Mouse (Mus musculus) neural tube, postnatal 0 days (tissue): ENCODE measurements around the gene Ccl21a. TPM values are rescaled to one million over a fixed set of nuclear protein-coding genes. Genes with fewer than 3 reads are reported as not detected.

ENCODE experiments used
- polyA plus RNA-seq: library from polyadenylated mRNA; unstranded; fragments of >200 nt; fragmentation: Nextera tagmentation; extraction: Ambion mirVana; gene quantifications from 2 replicates; pipeline ENCODE4 v1.2.1, GENCODE M21; 2015

The Ccl21a gene
- 0.65 and 0.81 TPM in 2 replicates for polyA plus RNA-seq

GRCm38 (mm10) chr4:42773893-42774292 lies at the start of gene Ccl21a:
Ccl21a (minus strand) TSS chr4:42773993.

DNA sequence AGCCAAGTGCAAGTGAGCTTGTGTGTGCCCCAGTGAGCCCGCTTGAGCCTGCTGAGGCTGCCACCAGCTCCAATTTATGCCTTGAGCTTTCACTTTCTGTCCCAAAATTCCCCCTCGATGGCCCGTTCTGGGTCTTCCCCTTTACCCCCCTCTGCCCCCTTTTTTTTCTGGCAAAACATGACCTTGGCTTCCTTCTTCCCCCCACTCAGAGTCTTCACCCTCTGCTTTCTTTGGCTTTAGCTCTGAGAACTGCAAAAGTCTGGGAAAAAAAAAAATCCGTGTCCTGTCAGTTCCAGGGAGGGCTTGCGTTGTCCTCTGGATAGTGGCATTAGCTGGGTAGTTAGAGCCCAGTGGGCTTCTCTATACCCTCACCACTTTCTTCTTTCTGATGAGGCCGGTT lies 17.3 kb downstream of the Ccl21a start, which contains the start of gene Ccl19:
TSS of gene Ccl19 (minus strand) at position 101 of the 400 bp plus-strand sequence.

DNA sequence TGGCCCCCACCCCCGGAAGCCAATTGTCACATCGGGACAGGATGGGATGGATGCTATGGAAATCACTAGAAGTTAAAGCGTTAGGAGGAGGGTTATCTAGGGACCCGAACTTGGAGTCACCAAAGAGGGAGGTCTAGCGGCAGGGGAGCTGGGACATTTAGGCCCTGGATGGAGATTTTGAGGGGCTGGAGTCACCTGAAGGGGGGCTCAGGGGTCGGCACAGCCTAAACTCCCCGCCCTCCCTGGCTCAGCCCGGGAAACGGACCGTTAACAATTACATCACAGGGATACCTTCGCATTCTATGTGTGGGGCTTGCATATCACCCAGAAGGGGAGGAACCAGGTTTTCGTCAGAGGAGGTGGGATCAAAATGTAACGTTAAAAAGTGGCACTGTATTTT lies 38.5 kb downstream of the Ccl21a start, which contains the start of gene 4930578G10Rik:
TSS of gene 4930578G10Rik (plus strand) at position 301 of the 400 bp plus-strand sequence.

Other genes with a start within 250 kb of the Ccl21a start
- not detected in 2 replicates for gene Fam205a2, start 245.8 kb downstream of the Ccl21a start, polyA plus RNA-seq
- gene Gm10591, start 161.8 kb downstream of the Ccl21a start, polyA plus RNA-seq = not detected in 2 replicates
- 0.75 and 1.4 TPM in 2 replicates for gene Gm2564, start 144.3 kb downstream of the Ccl21a start, polyA plus RNA-seq
- gene Ccl27b, start 118.7 kb downstream of the Ccl21a start, polyA plus RNA-seq = not detected in 2 replicates
- not detected in 2 replicates for gene Il11ra2, start 112.1 kb downstream of the Ccl21a start, polyA plus RNA-seq
- gene 4930578G10Rik, start 38.4 kb downstream of the Ccl21a start, polyA plus RNA-seq = 0.48 and 1.2 TPM in 2 replicates
- 0.49 and 0.62 TPM in 2 replicates for gene Ccl19, start 17.4 kb downstream of the Ccl21a start, polyA plus RNA-seq
- gene Fam205a1, start 79.9 kb upstream of the Ccl21a start, polyA plus RNA-seq = 0.28 TPM in 1 of 2 replicates, not detected in the other
- gene Gm12394, start 82.8 kb upstream of the Ccl21a start, polyA plus RNA-seq = 0.46 and 0.48 TPM in 2 replicates
- 4.9 and 5.1 TPM in 2 replicates for gene Fam205c, start 100.2 kb upstream of the Ccl21a start, polyA plus RNA-seq
- gene Phf24, start 142.7 kb upstream of the Ccl21a start, polyA plus RNA-seq = 45.8 and 51.0 TPM in 2 replicates
- gene Dnajb5, start 175.8 kb upstream of the Ccl21a start, polyA plus RNA-seq = 34.5 and 36.2 TPM in 2 replicates
- gene 1700022I11Rik, start 195.6 kb upstream of the Ccl21a start, polyA plus RNA-seq = 0.26 and 0.31 TPM in 2 replicates
- gene Vcp, start 226.5 kb upstream of the Ccl21a start, polyA plus RNA-seq = 393 and 394 TPM in 2 replicates
- gene Fancg, start 236.5 kb upstream of the Ccl21a start, polyA plus RNA-seq = 11.2 and 14.2 TPM in 2 replicates